ENCODE assay signal across 7 mouse cellular contexts in genomic region chr9:37145616-37146352, GRCm38 (mm10). TPM values are rescaled to one million over a fixed set of nuclear protein-coding genes. Genes with fewer than 3 reads are reported as not detected.
DNase-seq lines count a peak whose midpoint lies in the region; ATAC-seq and TF ChIP-seq lines count a peak whose summit lies in the region.

No protein-coding gene starts in this region.

- peak overlapping the region; percentile 95 for H3K27ac ChIP-seq in heart, embryonic 13.5 days (replicated peaks)
- H3K27ac ChIP-seq in stomach, embryonic 15.5 days: peak overlapping the region; percentile 96

- DNase-seq in 3T3-L1 (ENCODE audit: low read depth, low spot score): peak; percentile 41
- DNase-seq in cerebellum, postnatal 14 days: peak; percentile 58 to 62
- peak; percentile 69 to 80 for DNase-seq in kidney, postnatal 4 days
- DNase-seq in mesoderm, embryonic 11.5 days (ENCODE audit: low read depth, low spot score): peak; percentile 54

- H3K4me1 ChIP-seq in heart, embryonic 13.5 days: peaks cover 43% of the 10 kb centered on the region
- 0 out of 2 replicates have a peak, but pooled peaks cover 9% of the 10 kb centered on the region for H3K4me1 ChIP-seq in stomach, embryonic 15.5 days

- peak overlapping the region; percentile 88 for H3K4me2 ChIP-seq in heart, embryonic 13.5 days
- H3K4me2 ChIP-seq in stomach, embryonic 15.5 days: peak overlapping the region; percentile 96

- H3K27me3 ChIP-seq in C2C12 (ENCODE audit: control insufficient read depth, insufficient read depth, insufficient read length): no peaks in the 10 kb centered on the region
- peaks cover 17% of the 10 kb centered on the region; the same call in 1 of the 2 replicates for H3K27me3 ChIP-seq in heart, embryonic 13.5 days (replicated peaks)
- H3K27me3 ChIP-seq in stomach, embryonic 15.5 days (replicated peaks): peaks cover 9% of the 10 kb centered on the region; the same call in 1 of the 2 replicates

- H3K79me3 ChIP-seq in C2C12 (ENCODE audit: low read depth): no peaks in the 10 kb centered on the region

- under 1% methylated on average over 43 of the region's 43 CpGs for WGBS in heart, embryonic 13.5 days
- WGBS in stomach, embryonic 15.5 days: under 1% methylated on average over 42 of the region's 43 CpGs

- no peaks in the 10 kb centered on the region for H3K79me2 ChIP-seq in C2C12 (ENCODE audit: control insufficient read depth, insufficient read depth)

- peak overlapping the region; percentile 25 for H3K4me3 ChIP-seq in C2C12 (ENCODE audit: insufficient read depth, poor library complexity, severe bottlenecking)
- H3K4me3 ChIP-seq in heart, embryonic 13.5 days: peak overlapping the region; percentile 81
- H3K4me3 ChIP-seq in stomach, embryonic 15.5 days (replicated peaks): peak overlapping the region; percentile 72

- peak overlapping the region; percentile 95 for H3K9ac ChIP-seq in heart, embryonic 13.5 days
- peak overlapping the region; percentile 71; the same call in 1 of the 2 replicates for H3K9ac ChIP-seq in stomach, embryonic 15.5 days

- no peak for TF ChIP-seq CTCF in C2C12 (IDR thresholded peaks at IDR 0.05; ENCODE audit: control insufficient read depth, insufficient read depth, insufficient read length)

- H3K36me3 ChIP-seq in C2C12 (ENCODE audit: control insufficient read depth, insufficient read depth): no peaks in the 10 kb centered on the region
- H3K36me3 ChIP-seq in heart, embryonic 13.5 days: no peaks in the 10 kb centered on the region
- no peaks in the 10 kb centered on the region for H3K36me3 ChIP-seq in stomach, embryonic 15.5 days

- no peak for ATAC-seq in heart, embryonic 13.5 days (ENCODE audit: extremely low read depth, insufficient number of reproducible peaks, low FRiP score, low TSS enrichment)
- ATAC-seq in stomach, embryonic 15.5 days (ENCODE audit: insufficient read depth, low FRiP score, low read depth): no peak

- H3ac ChIP-seq in C2C12 (ENCODE audit: control insufficient read depth, insufficient read length, low read depth): peak overlapping the region; percentile 16

- no peaks in the 10 kb centered on the region for H3K9me3 ChIP-seq in heart, embryonic 13.5 days
- no peaks in the 10 kb centered on the region for H3K9me3 ChIP-seq in stomach, embryonic 15.5 days

TF ChIP-seq in C2C12, 6 proteins besides CTCF, POLR2A, EP300 and RAD21:
- TF ChIP-seq FOSL1 (IDR thresholded peaks at IDR 0.05; ENCODE audit: insufficient read depth, low read length, poor library complexity, severe bottlenecking) (no peak), USF1 (IDR thresholded peaks at IDR 0.05; ENCODE audit: low read depth) (no peak), MYOG (IDR thresholded peaks at IDR 0.05; ENCODE audit: control insufficient read depth, extremely low read depth, insufficient read length) (no peak), MYOD1 (IDR thresholded peaks at IDR 0.05; ENCODE audit: control insufficient read depth, insufficient read length, low read depth) (no peak)

RNA-seq across cellular contexts. Expression of gene Pknox2, which starts 1.4 kb away (rescaled TPM):
- polyA plus RNA-seq in C2C12 (2012; fragmentation: generic; extraction: Trizol): 8.5 TPM
- polyA plus RNA-seq in heart, embryonic 13.5 days (2015; fragmentation: Nextera tagmentation; extraction: Ambion mirVana): 4.9 and 5.7 TPM in 2 replicates
- polyA plus RNA-seq in stomach, embryonic 15.5 days (2015; fragmentation: Nextera tagmentation; extraction: Ambion mirVana): 8.3 and 9.5 TPM in 2 replicates

Comparison
In these comparisons a context has a peak if more than half of its experiments do, and no peak if none do; other contexts are left out.
1. H3K4me3 ChIP-seq: peak in every context shown above with its lines; median percentile 81 in heart, embryonic 13.5 days; 72 in stomach, embryonic 15.5 days; 25 in C2C12.